Mouse (Mus musculus) midbrain, embryonic 10.5 days (tissue): Measurements from ENCODE around the gene Wdr73. TPM values are rescaled to one million over a fixed set of nuclear protein-coding genes. Genes with fewer than 3 reads are reported as not detected.
A peak's percentile ranks its signal among the peaks of the same experiment; 100 is the strongest.

Source experiments
- DNase-seq: peaks from one replicate; pipeline ENCODE4 v3.0.0-alpha.2; 2017; ENCODE audit warnings: low spot score
- H3K27ac ChIP-seq: fragments of 300-500 bp; sonication (generic); replicated peaks from 2 replicates; pipeline ENCODE4 v1.5.1; 2016; ENCODE audit warnings: mild to moderate bottlenecking
- H3K27me3 ChIP-seq: fragments of 300-500 bp; sonication (generic); 2 replicates; pipeline ENCODE4 v1.6.1; 2016; ENCODE audit warnings: low read depth, mild to moderate bottlenecking; ENCODE audit not compliant: poor library complexity, severe bottlenecking
- H3K36me3 ChIP-seq: fragments of 300-500 bp; sonication (generic); 2 replicates; pipeline ENCODE4 v1.6.1; 2016; ENCODE audit warnings: mild to moderate bottlenecking, moderate library complexity
- H3K4me1 ChIP-seq: fragments of 300-500 bp; sonication (generic); 2 replicates; pipeline ENCODE4 v1.6.1; 2016
- H3K4me3 ChIP-seq: fragments of 300-500 bp; sonication (generic); 2 replicates; pipeline ENCODE4 v1.5.1; 2016; ENCODE audit warnings: mild to moderate bottlenecking, moderate library complexity
- H3K9me3 ChIP-seq: fragments of 300-500 bp; sonication (generic); replicated peaks from 2 replicates; pipeline ENCODE4 v1.6.1; 2016; ENCODE audit warnings: mild to moderate bottlenecking
- WGBS: fragments of 180-500 bp; shearing (Covaris S2); methylation state at CpG from one replicate; pipeline ENCODE4 v1.1.7; 2016; 5-methylcytosine and 5-hydroxymethylcytosine counted together
- polyA plus RNA-seq: library from polyadenylated mRNA; unstranded; fragments of >200 nt; fragmentation: Nextera tagmentation; extraction: Ambion mirVana; gene quantifications from 2 replicates; pipeline ENCODE4 v1.2.1, GENCODE M21; 2016

Gene Wdr73
- polyA plus RNA-seq, 1 experiment from 2014 or later: 48.0 TPM

DNA sequence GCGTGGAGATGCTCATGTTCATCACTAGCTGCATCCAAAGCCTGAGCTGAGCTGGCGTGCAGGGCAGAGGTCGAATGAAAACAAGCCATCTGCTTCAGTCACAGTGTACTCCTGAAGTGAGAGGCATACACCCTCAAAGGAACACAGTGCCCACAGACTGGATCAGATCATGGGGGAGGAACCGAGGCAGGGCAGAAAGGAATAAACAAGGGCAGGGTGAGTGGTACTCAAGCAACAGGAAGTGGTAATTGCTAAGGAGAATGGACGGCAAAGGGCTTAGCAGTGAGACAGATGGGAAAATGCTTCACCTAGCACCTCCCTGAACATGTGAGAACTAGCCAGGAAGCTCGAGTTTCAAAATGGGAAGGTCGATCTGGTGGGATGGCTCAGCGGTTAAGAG, 11.4 kb upstream of the Wdr73 start:
- no peak overlapping the region for H3K4me3 ChIP-seq
- no peaks in the 10 kb centered on the region for H3K9me3 ChIP-seq
- H3K27me3 ChIP-seq: no peaks in the 10 kb centered on the region
- 92% methylated on average over 8 of the region's 8 CpGs for WGBS
- H3K4me1 ChIP-seq: no peaks in the 10 kb centered on the region
- peaks cover 98% of the 10 kb centered on the region for H3K36me3 ChIP-seq
- H3K27ac ChIP-seq: no peak overlapping the region
- DNase-seq: no peak

- Histone ChIP-seq H3K4me3 (no peak overlapping the region), H3K36me3 (peaks cover 95% of the 10 kb centered on the region), H3K27me3 (no peaks in the 10 kb centered on the region), H3K4me1 (no peaks in the 10 kb centered on the region), H3K9me3 (no peaks in the 10 kb centered on the region), H3K27ac (no peak overlapping the region)
- WGBS: 86% methylated on average over 7 of the region's 7 CpGs
- DNase-seq: no peak
Observed at GRCm38 (mm10) chr7:80911053-80911452, 10.0 kb upstream of the Wdr73 start.

DNA sequence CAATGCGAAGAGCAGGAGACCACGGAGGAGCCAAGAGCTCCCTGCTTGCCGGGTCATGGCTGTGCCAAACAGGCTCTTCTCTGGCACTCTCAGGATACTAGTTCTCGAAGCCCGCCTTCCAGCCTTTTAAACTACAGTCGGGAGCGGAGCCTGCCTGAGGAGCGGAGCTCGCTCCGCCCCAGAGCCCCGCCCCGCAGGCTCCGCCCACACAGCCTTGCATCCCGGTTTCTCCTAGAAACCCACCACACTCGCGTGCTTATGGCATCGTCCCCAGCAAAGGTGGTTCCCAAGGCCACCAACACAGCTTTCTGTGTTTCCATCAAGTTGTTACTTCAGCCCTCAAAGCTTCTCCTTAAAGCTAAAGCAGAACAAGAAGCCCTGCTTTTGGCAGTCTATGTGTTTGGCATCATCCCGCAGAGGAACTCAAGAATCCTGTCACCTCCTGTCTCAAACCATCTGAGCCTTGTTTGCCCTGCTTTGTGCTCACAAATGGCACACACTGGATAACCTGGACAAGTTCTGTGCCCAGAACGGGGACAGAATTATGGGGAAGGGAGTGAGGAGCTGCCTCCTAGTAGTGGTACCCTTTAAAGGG, 3.9 kb upstream of the Wdr73 start, which contains the start of gene Nmb:
Gene Nmb (minus strand): TSS at position 156 of the 595 bp plus-strand sequence.
- peak within 1 kb of the TSS; percentile 63 for H3K27ac ChIP-seq
- peaks cover 32% of the 10 kb centered on the region for H3K4me1 ChIP-seq
- peak; percentile 66 for DNase-seq
- peak within 1 kb of the TSS; percentile 63 for H3K4me3 ChIP-seq
- WGBS: 3% methylated on average over 19 of the region's 19 CpGs
- peaks cover 48% of the 10 kb centered on the region for H3K36me3 ChIP-seq
- H3K27me3 ChIP-seq: peaks cover 9% of the 10 kb centered on the region; the same call in 1 of the 2 replicates
- no peaks in the 10 kb centered on the region for H3K9me3 ChIP-seq

DNA sequence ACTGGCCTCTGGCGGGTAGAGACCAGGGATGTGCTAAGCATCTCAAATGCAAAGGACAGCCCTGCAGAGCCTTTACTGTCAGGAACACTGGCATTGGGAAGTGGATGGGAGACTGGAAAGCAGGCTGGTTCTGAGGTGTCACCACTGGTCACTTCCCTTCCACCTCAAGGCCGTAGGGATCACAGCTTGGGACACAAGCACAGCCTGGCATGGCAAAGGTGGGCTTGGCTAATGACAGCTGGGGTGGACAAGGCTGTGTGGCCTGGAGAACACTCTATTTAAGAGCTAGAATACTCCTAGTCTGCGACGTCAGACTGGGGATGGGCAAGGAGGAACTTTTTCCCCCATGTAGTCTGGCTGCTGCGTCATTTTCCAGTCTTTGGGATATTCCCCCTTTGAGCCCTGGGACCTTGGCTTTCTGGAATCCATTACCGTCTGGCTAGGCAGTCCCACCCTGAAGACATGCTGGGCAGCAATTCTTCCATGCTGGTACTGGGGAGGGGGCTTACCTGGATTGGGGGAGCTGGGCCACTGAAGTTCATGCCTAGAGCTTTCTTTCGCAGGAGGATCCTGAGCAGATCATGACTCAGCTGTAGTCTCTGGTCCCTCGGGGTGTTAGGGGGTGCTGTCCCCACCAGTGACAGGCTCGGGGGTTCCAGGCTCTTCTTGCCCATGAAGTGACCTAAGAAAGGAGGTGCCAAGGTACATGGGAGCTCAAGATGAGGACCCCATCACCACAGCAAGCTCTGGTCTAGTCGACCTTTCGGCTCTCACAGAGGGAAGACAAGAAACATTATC, 2.8 kb upstream of the Wdr73 start:
- peaks cover 43% of the 10 kb centered on the region for H3K36me3 ChIP-seq
- DNase-seq: no peak
- H3K4me1 ChIP-seq: peaks cover 37% of the 10 kb centered on the region
- WGBS: 88% methylated on average over 11 of the region's 11 CpGs
- peaks cover 9% of the 10 kb centered on the region; the same call in 1 of the 2 replicates for H3K27me3 ChIP-seq
- H3K9me3 ChIP-seq: no peaks in the 10 kb centered on the region
- no peak overlapping the region for H3K27ac ChIP-seq
- H3K4me3 ChIP-seq: peak overlapping the region; percentile 63

DNA sequence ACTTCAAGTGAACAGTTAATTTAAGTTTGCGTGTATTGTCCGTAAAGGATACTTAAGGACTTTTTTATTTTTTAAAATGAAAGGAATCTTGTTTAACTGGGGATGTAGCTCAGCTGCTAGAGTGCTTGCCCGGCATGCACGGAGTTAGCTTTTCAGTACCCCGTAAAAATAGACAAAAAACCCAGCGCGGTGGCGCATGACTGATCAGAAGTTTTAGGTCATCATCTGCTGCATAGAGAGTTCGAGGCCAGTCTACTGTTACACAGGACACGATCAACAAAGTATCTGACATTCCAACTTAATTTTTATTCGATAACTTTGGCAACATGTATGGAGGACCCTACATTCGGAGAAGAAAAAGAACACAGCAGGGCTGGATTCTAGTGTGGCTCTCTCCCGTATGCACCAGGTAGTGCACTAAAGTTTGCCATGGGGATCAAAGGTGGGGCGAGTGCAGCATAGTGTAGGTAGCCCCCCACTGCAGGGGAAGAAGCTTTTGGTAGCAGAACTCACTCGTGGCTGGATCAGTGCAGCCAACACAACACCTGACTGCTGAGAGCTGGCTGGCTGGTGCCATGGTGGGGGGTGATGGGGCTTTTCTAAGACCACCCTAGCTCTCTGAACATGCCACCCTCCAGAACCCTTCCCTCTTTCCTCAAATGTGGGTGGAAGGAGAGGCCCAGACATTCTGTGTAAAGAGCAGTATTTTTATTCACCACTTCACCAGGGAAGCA, 639 bp upstream of the Wdr73 start:
- WGBS: 33% methylated on average over 15 of the region's 15 CpGs
- H3K9me3 ChIP-seq: no peaks in the 10 kb centered on the region
- H3K27me3 ChIP-seq: peaks cover 9% of the 10 kb centered on the region; the same call in 1 of the 2 replicates
- H3K4me3 ChIP-seq: peak overlapping the region; percentile 88
- H3K36me3 ChIP-seq: peaks cover 43% of the 10 kb centered on the region
- peaks cover 37% of the 10 kb centered on the region for H3K4me1 ChIP-seq
- no peak for DNase-seq
- peak overlapping the region; percentile 89 for H3K27ac ChIP-seq

- Histone ChIP-seq H3K4me1 (peaks cover 20% of the 10 kb centered on the region), H3K27ac (no peak overlapping the region), H3K27me3 (no peaks in the 10 kb centered on the region), H3K36me3 (peaks cover 68% of the 10 kb centered on the region), H3K4me3 (no peak overlapping the region), H3K9me3 (no peaks in the 10 kb centered on the region)
- WGBS: 92% methylated on average over 4 of the region's 4 CpGs
- DNase-seq: no peak
Observed at GRCm38 (mm10) chr7:80897721-80898120, 3.3 kb downstream of the Wdr73 start.

- DNase-seq: no peak
- Histone ChIP-seq H3K36me3 (peaks cover 74% of the 10 kb centered on the region), H3K27me3 (no peaks in the 10 kb centered on the region), H3K9me3 (no peaks in the 10 kb centered on the region), H3K4me1 (peaks cover 20% of the 10 kb centered on the region), H3K4me3 (no peak overlapping the region), H3K27ac (no peak overlapping the region)
- 90% methylated on average over 7 of the region's 7 CpGs for WGBS
Observed at GRCm38 (mm10) chr7:80897134-80897533, 3.9 kb downstream of the Wdr73 start.

DNA sequence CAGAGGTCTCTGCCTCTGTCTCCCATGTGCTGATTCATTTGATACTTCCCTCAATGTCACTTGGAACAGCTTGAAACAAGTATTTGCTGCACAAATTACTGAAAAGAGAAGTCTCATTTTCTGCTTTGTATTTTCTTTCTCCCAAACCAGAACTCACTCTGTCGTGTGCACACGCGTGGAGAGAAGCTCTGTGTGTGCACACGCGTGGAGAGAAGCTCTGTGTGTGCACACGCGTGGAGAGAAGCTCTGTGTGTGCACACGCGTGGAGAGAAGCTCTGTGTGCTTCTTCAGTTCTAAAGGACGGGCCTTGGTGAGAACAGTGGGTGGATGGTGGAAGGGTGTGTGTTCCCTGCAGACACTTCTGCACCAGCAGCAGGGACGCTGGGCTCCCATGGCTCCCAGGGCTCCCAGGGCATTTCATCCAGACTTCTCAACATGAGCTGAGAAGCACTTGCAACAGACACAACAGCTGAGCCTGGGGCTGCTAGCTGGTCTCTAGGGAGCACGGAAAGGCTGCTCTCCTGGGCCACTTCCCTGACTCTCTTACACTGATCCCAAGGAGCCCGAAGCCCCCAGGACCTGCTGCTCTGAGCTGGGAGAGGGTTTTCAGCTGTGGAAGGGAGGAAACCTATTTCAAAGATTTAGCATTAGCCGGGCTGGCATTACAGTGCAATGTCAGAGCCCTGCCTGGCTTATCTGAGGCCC, 6.1 kb downstream of the Wdr73 start:
- no peaks in the 10 kb centered on the region for H3K9me3 ChIP-seq
- H3K27me3 ChIP-seq: no peaks in the 10 kb centered on the region
- WGBS: 95% methylated on average over 14 of the region's 14 CpGs
- H3K4me3 ChIP-seq: no peak overlapping the region
- DNase-seq: no peak
- H3K4me1 ChIP-seq: peaks cover 5% of the 10 kb centered on the region
- no peak overlapping the region for H3K27ac ChIP-seq
- H3K36me3 ChIP-seq: peaks cover 95% of the 10 kb centered on the region

DNA sequence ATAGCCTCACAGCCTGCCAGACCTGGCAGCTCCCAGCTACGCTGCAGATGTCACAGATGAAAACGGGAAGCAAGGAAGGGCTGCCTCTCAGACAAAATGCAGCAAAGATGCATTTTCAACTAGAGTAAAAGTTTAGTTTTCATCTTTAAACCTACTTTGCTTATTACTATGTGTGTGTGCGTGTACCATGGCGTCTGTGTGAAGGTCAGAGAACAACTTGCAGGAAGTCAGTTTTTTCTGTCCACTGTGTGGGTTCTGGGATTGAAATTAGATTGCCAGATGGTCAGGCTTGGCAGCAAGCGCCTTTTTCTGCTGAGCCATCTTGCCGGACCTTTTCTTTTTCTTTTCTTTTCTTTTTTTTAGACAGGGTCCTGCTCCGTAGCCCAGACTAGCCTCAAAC, 6.9 kb downstream of the Wdr73 start:
- Histone ChIP-seq H3K36me3 (peaks cover 97% of the 10 kb centered on the region), H3K27me3 (no peaks in the 10 kb centered on the region), H3K4me3 (no peak overlapping the region), H3K4me1 (peaks cover 6% of the 10 kb centered on the region), H3K27ac (no peak overlapping the region), H3K9me3 (no peaks in the 10 kb centered on the region)
- WGBS: 93% methylated on average over 7 of the region's 7 CpGs
- DNase-seq: no peak

- Histone ChIP-seq H3K36me3 (peaks cover 98% of the 10 kb centered on the region), H3K4me3 (no peak overlapping the region), H3K9me3 (no peaks in the 10 kb centered on the region), H3K27ac (no peak overlapping the region), H3K4me1 (peaks cover 11% of the 10 kb centered on the region), H3K27me3 (no peaks in the 10 kb centered on the region)
- 95% methylated on average over 6 of the region's 6 CpGs for WGBS
- DNase-seq: no peak
Observed at GRCm38 (mm10) chr7:80893753-80894129, 7.3 kb downstream of the Wdr73 start.

- H3K27me3 ChIP-seq: no peaks in the 10 kb centered on the region
- WGBS: 93% methylated on average over 15 of the region's 15 CpGs
- H3K9me3 ChIP-seq: no peaks in the 10 kb centered on the region
- H3K4me3 ChIP-seq: no peak overlapping the region
- DNase-seq: no peak
- H3K4me1 ChIP-seq: peaks cover 14% of the 10 kb centered on the region
- H3K36me3 ChIP-seq: peaks cover 97% of the 10 kb centered on the region
- H3K27ac ChIP-seq: no peak overlapping the region
Observed at GRCm38 (mm10) chr7:80893086-80893752, 7.8 kb downstream of the Wdr73 start.

DNA sequence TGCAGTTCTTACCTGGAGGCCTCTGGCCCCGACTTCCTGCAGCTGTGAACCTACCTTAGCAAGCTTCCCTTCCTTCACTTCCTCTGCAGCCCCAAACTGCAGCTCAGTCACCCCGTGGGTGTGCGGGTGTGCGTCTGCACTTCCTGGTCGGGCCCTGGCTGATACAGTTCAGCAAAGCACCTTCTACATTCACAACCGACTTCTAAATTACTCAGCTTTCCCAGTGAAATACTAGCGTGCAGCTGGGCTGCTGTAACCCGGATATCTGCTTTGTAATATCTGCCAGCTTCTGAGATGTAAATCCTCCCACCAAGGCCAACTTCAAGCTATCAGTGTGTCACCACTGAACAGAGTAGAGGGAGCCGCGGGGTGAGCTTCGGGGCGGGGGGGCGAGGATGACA, 11.2 kb downstream of the Wdr73 start:
- Histone ChIP-seq H3K9me3 (no peaks in the 10 kb centered on the region), H3K4me1 (peaks cover 14% of the 10 kb centered on the region), H3K4me3 (no peak overlapping the region), H3K36me3 (peaks cover 64% of the 10 kb centered on the region), H3K27ac (peak overlapping the region; percentile 64; the same call in 1 of the 2 replicates), H3K27me3 (no peaks in the 10 kb centered on the region)
- DNase-seq: no peak
- WGBS: 82% methylated on average over 13 of the region's 13 CpGs
